Mouse (Mus musculus) v-Abl transformed pro-B cells (cell line): ENCODE results near the gene Ccdc126.

Experiments used
- in situ Hi-C, 2 experiments: fragments of 400-800 bp; cut with MboI; formaldehyde crosslinking; loops; one replicate each; pipeline ENCODE4 v1.15.1; 2025; ENCODE audit not compliant: unreplicated experiment in 2 of 2

Gene Ccdc126

DNA sequence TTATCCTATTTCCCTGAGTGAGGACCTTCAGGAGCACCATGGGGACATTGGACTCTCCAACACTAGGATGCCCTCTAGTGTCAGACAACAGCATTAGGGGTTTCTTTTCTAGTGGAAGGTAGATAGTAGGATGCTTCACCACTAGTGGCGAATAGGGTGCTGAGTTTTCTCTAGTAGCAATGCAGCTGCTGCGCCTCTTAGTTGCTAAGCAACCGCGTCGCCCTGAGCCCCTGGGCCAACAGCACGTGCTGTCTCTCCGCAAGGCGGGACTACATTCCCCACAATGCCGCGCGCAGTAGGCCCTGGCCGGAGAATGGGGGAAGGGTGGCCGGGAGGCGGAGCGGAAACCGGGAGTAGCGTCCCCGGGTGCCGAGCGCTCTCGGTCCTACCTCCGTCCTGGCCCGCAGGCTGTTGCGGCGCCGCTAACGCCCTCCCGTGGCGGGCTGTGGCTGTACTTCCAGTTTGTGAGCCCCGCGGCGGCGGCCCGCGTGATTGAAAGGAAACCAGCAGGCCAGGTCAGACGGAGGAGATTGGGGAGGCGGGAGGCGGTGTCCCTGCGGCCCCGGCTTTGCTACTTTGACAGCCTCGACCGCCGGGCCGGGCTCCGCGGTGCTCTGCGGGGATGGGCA lies at the start of gene Ccdc126:
TSS of gene Ccdc126 (plus strand) at position 309 of the 629 bp plus-strand sequence.
- in situ Hi-C loops, result loop anchor here (5.0 to 25.0 kb wide), 2 partner anchors 52 to 1243 kb away; partner anchors contain the start of gene Cycs (in 1 of the 2)

GRCm38 (mm10) chr6:49269923-49270322 lies 49.2 kb upstream of the Ccdc126 start:
- in situ Hi-C loops, result loop anchor here (5.0 to 25.0 kb wide), 7 partner anchors 43 to 1292 kb away; partner anchors contain the start of genes Mpp6 (in 2 of the 2), Ccdc126 (in 1 of the 2), Cycs (in 1 of the 2) and Stk31 (in 1 of the 2)

DNA sequence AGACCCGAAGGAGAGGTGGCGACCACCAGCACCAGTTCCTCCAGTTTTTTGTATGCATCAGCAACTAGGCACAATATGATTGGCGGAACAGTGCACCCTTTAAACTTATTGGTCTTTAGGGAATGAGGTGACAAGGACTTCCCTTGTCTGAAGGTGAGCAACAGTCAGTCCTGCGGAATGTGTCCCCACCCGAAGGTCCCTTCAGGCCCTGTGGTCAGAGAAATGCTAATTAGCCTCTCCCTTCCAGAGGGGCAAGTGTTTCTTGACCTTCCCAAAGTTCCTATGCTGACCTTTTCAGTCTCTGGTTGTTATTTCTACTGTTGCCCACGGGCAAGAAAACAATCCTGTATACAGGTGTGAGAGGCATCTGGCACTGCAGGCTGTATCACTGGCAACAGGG lies 47.3 kb upstream of the Ccdc126 start:
- in situ Hi-C loops, result loop anchor here (25.0 kb wide), 2 partner anchors 915 to 1290 kb away; partner anchors contain the start of gene Cycs (in 1 of the 2)

DNA sequence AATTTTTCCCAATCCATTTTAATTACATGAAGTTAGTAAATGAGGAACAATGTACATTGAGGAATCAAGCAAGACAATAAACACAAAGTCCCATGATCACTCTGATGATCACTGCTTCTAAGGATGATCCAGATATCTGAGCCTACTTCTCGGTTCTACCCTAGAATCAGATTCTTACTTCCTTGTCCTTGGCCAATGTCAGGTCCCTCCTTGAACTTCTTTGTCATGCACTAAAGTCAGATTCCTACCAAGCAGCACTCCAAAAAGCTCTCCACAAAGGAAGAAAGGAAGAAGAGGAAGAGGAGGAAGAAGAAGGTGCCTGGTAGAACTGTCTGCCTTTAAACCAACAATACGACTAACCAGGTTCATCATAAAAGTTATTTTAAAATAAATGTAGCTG lies 46.2 kb upstream of the Ccdc126 start:
- in situ Hi-C loops, result loop anchor here (25.0 kb wide), 2 partner anchors 914 to 1289 kb away; partner anchors contain the start of gene Cycs (in 1 of the 2)

DNA sequence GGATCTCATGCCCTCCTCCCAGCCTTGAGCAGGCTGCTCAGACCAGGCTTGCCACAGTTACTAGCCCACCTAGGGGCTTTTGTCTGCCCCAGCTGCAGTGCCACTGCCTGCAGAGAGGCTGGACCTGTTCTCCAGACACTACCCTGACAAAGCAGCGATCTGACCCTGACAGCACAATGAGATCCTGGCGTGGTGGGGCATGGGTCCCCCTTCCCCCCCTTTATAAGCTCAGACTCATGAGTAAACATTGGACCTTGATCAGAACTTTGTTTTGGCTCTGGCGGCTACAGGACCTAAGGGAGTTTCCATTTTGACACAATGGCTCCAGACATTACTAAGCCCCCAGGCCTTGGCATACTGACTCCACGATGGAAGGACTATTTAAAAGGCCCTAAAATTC lies 45.1 kb upstream of the Ccdc126 start:
- in situ Hi-C loops, result loop anchor here (25.0 kb wide), 2 partner anchors 913 to 1288 kb away; partner anchors contain the start of gene Cycs (in 1 of the 2)

DNA sequence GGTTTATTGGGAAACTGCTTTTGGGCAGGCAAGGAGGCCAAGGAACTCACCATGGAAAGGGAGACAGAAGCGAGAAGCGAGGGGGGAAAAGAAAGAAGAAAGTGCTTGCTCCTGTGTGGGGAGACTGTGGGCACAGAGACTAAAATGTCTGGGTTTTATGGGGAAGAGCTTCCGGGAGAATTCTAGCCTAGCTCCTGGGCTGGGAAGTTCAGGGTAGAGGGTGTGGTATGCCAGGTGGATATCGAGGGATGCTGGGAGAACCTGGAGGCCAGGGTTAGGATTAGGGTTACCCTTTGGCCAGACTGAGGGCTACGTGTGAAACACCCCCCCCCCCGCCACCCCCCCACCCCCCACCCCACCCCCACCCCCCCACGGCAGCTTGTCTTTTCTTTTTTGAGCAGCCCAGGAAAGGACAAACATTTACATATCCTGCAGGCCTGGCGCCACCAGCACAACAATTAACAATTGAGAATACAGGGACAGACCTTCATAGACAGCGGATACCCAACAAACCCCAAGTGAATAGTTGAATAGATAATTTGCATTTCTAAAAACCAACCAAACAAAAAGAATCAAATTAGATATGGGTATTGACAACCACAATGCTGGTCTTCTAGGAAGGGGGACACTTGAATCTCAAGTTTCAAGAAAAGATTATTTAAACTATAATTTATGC lies 44.5 kb upstream of the Ccdc126 start:
- in situ Hi-C loops, result loop anchor here (25.0 kb wide), 2 partner anchors 913 to 1288 kb away; partner anchors contain the start of gene Cycs (in 1 of the 2)

DNA sequence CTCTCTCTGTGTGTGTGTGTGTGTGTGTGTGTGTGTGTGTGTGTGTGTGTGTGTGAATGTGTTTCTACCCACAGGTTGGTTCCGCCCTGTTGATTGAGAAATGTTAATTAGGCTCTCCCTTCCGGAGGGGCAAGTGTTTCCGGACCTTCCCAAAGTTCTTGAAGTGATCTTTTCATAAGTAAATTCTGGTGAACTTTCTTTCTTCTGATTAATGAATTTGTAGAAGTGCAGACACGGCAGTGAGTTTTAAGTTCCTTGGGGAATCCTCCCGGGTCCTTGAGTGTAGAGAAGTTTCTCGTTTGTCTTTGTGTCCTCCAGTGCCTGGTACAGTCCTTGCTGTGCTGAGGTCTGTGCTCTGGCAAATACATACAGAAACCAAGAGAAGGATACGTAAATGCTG lies 43.8 kb upstream of the Ccdc126 start:
- in situ Hi-C loops, result no loop called here

- in situ Hi-C loops, result no loop called here
These were observed 38.1 kb upstream of the Ccdc126 start for GRCm38 (mm10) chr6:49280942-49281341.

GRCm38 (mm10) chr6:49282122-49282521 lies 37.0 kb upstream of the Ccdc126 start:
- in situ Hi-C loops, result no loop called here

GRCm38 (mm10) chr6:49298286-49298685 lies 20.8 kb upstream of the Ccdc126 start:
- in situ Hi-C loops, result no loop called here

- in situ Hi-C loops, result loop anchor here (5.0 to 25.0 kb wide), 2 partner anchors 48 to 1247 kb away; partner anchors contain the start of gene Cycs (in 1 of the 2)
These were observed 4.3 kb upstream of the Ccdc126 start for GRCm38 (mm10) chr6:49314821-49315220.

DNA sequence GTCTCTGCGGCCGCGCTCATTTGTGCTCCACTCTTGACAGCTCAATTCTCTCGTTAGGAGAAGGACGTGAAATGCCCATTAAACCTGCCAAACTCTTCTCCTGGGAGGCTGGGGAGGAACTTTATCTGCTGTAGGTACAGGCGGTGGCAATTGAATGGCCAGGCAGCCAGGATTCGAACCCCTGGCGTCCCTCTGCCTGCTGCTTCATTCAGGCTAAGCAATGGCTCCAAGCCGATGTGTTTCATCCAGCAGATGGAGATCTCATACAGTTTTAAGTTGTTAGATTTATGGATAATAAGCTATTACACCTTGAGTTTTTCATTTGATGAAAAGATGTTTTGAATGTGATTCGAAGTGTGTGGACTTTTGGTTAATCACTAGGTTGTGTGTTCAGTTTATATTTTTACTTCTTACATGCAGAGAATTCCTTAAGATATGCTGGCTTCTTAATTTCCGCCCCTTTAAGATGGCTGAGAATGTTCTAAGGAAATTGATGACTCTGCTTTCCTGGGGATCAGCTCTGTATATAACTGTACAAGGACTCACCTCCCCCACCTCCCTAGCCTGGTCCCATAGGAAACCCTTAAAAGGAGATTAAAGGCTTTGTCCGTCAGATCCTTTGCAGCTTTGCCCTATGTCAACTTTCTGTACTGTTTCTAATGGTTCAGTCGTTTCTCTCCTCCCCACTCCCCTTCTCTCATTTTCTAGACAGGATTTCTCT lies 681 bp downstream of the Ccdc126 start:
- in situ Hi-C loops, result loop anchor here (5.0 to 25.0 kb wide), 2 partner anchors 52 to 1243 kb away; partner anchors contain the start of gene Cycs (in 1 of the 2)

- in situ Hi-C loops, result loop anchor here in 1 of 2 experiments (5.0 to 25.0 kb wide), 2 partner anchors 54 to 1241 kb away; partner anchors contain the start of gene Cycs
These were observed 2.3 kb downstream of the Ccdc126 start for GRCm38 (mm10) chr6:49321341-49321740.

GRCm38 (mm10) chr6:49322056-49322455 lies 3.0 kb downstream of the Ccdc126 start:
- in situ Hi-C loops, result loop anchor here in 1 of 2 experiments (5.0 to 25.0 kb wide), 2 partner anchors 55 to 1240 kb away; partner anchors contain the start of gene Cycs

- in situ Hi-C loops, result loop anchor here in 1 of 2 experiments (5.0 to 25.0 kb wide), 2 partner anchors 56 to 1239 kb away; partner anchors contain the start of gene Cycs
These were observed 3.9 kb downstream of the Ccdc126 start for GRCm38 (mm10) chr6:49322986-49323385.

DNA sequence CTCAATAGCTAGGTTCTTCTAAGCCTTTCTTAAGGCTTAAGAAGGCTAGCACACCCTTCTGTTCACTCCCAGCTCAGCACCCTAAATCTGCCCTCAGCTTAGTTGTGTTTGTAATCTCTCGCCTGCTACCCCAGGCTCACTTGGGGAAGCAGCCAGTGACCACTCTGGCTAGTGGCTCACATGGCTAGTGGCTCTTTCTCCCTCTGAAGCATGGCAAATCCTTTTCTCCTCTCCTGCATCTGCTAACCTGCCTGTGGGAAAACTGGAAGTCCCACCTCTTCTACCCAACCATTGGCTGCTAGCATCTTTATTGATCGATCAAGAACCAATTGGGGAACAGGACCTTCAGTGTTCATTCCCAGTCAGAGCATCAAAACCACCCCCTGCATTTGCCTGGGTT lies 5.5 kb downstream of the Ccdc126 start:
- in situ Hi-C loops, result loop anchor here in 1 of 2 experiments (5.0 to 25.0 kb wide), 2 partner anchors 57 to 1238 kb away; partner anchors contain the start of gene Cycs

DNA sequence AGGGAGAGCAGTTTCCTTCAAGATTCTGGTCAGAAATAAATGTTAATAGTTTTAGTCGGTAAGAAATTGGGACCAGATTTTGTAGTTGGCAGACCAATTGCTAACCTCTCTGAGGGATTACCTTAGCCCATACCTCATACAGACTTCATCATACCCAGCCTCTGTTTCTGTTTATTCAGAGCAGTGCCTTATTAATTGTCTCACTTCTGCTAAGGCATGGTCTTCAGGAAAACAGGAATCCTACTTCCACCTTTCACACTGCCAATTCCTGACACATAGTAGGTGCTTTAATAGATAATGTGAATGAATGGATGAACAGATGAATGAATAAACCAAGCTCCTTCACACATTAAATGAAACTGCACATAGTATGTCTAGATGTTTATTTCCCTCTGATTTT lies 6.2 kb downstream of the Ccdc126 start:
- in situ Hi-C loops, result no loop called here

GRCm38 (mm10) chr6:49326846-49327245 lies 7.8 kb downstream of the Ccdc126 start:
- in situ Hi-C loops, result no loop called here

GRCm38 (mm10) chr6:49331369-49332059 lies 12.4 kb downstream of the Ccdc126 start:
- in situ Hi-C loops, result no loop called here

DNA sequence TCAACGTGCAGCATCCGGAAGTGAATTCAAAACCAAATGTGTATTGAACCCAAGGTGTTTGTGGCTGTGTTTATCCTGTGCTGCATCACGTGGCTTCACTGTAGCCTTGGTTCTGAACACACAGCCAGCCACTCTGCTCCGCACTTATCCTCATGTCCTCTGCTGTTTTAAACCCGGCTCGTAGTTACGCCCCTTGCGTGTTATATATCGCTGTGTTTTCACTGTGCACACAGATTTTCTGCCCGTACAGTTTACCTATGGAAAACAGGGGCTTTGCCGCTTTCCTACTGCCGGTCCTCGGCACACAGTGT lies 12.9 kb downstream of the Ccdc126 start:
- in situ Hi-C loops, result no loop called here
